Mouse (Mus musculus) gastrocnemius, postnatal 14 days (tissue): ENCODE data around the gene Lhfpl3. TPM values are rescaled to one million over a fixed set of nuclear protein-coding genes. Genes with fewer than 3 reads are reported as not detected.
"Not testable (repeated sequence)": the region's sequence is repeated elsewhere in the genome, so short reads cannot be mapped to it uniquely, and the experiment has no call there.

Experiments
- DNase-seq: peaks from one replicate; pipeline ENCODE4 v3.0.0; 2021; ENCODE audit warnings: mixed read lengths
- intact Hi-C: fragments of 180-260 bp; cut with DNase I; formaldehyde crosslinking; loops from one replicate; pipeline ENCODE4 v1.15.1; 2025; ENCODE audit warnings: low total_unique reads
- long read RNA-seq, 2 experiments: library from polyadenylated mRNA; stranded (forward); transcript quantifications; one replicate each; pipeline ENCODE4 v2.0.0; 2021
- total RNA-seq, 2 experiments: library from RNA; stranded (reverse); gene quantifications; 2 replicates each; pipeline ENCODE4 v1.2.3; 2021

The Lhfpl3 gene
- total RNA-seq = under 1 TPM in 1 of 2 experiments, not detected in 1; 0.09 TPM
- long read RNA-seq, experiment 1 = 0 reads
- long read RNA-seq, experiment 2, partial matches to known transcripts = 0 of 1 reads
- long read RNA-seq, experiment 2, other reads (novel, unspliced or antisense) = 1 of 1 reads

DNA sequence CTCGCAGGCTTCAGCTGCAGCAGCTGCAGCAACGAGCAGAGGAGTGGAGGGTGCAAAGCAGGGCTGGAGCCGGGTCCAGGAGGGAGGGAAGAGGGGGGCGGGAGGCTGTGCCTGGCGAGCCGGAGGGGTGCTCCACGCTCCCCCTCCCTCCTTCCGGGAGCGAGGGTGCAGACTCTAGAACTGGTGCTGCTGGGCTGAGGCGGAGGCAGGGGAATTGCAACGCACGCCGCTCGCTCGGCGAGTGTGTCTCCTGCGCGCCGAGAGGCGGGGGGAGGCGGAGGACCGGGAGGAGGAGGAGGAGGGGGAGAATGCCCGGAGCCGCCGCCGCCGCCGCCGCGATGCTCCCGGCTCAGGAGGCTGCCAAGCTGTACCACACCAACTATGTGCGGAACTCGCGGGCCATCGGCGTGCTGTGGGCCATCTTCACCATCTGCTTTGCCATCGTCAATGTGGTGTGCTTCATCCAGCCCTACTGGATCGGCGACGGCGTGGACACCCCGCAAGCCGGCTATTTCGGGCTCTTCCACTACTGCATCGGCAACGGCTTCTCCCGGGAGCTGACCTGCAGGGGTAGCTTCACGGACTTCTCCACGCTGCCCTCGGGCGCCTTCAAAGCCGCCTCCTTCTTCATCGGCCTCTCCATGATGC, at the start of gene Lhfpl3:
Lhfpl3 (plus strand) TSS at position 175 of the 648 bp plus-strand sequence.
- peak; percentile 10 for DNase-seq
- intact Hi-C loops = no loop called here

DNA sequence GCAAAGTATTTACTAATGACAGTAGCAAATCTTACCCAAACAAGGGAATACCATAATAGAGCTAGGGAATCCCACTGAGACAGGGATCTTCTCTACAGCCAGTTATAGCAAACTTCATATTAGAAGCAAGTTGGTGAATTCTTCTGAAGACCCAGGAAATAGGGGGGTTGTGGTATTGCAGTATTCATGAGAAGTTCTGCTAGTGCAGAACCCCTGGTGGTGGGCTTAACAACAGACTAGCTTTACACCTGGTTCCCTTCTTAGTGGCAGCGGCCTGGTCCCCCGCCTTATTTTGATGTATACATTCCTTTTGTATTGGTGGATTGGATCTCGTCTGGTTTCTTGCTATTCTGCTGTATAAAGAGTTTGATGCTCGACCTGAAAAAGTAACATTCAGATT, 39.6 kb upstream of the Lhfpl3 start:
- DNase-seq, intact Hi-C loops: not testable (repeated sequence)

DNA sequence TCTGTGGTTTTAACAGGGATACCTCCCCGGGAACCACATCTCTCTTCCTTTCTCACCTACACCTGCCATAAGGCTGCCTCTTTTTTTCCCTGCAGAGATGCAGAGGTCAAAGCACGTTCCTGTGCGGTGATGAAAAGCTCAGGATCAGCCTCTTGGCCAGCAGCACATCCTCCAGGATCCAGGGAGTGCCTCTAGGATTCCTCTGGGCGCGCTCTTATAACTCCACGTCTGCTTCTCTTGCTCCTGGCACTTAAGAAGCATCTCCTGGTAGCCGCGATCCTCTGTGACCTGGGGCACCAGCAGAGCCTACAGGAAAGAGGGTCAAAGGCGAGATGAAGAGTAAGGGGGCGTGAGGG, 352 bp upstream of the Lhfpl3 start:
- intact Hi-C loops = no loop called here
- DNase-seq = no peak

DNA sequence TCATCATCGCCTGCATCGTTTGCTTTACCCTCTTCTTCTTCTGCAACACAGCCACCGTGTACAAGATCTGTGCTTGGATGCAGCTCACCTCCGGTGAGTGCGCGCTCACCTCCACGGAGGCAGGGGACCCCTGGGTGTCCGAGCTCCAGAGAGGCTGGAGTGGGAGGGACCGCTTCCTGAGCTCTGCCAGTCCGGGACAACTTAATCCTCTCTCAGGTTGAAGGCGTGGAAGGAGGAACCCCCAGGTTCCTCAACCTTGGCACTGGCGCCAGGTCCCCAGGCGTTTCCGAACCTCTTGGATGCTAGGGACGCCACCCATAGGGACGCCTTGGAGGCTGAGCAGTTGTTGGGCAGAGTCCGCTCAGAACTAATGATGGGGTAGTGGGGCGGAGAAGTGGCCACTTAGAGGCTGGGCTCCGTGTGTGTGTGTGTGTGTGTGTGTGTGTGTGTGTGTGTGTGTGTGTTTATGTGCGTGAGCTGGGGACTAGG, 718 bp downstream of the Lhfpl3 start:
- no peak for DNase-seq
- intact Hi-C loops = no loop called here

DNA sequence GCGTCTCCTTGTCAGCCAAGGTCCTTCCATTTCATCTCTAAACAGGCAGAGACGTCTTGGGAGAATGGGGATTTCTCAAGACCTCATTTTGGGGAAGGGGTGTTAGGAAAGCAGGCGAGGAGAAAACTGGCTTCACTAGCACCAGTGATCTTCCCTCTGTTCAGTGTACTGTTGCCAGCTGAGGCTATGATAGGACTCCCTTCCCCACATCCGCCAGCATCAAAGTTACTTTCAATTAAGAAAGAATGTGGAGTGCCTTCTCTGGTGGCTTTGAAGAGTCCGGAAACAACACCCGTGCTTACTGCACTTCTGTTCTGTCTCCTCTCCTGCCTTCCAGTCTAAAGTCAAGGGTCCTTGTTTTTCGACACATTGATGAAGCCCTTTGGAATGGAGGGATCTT, 1.4 kb downstream of the Lhfpl3 start:
- DNase-seq = no peak
- intact Hi-C loops = no loop called here

DNA sequence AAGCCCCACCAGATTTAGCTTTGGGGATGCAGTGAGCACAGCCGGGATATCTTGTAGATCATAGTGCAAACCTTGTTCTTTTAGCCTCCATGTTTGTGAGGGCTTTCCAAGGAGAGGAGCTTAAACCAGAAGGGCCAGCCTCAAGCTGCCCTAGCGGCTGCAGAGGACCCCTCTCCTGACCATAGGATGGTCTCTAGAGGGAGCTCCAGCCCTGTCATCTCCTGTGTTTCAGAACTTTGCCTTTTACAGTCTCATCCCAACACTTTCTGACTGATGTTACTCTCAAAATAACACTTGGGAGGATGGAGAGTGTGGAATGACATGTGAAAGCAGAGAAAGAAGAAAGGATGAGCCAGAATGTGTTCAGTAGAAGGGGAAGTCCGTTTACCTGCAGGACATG, 11.4 kb downstream of the Lhfpl3 start:
- intact Hi-C loops = no loop called here
- no peak for DNase-seq

DNA sequence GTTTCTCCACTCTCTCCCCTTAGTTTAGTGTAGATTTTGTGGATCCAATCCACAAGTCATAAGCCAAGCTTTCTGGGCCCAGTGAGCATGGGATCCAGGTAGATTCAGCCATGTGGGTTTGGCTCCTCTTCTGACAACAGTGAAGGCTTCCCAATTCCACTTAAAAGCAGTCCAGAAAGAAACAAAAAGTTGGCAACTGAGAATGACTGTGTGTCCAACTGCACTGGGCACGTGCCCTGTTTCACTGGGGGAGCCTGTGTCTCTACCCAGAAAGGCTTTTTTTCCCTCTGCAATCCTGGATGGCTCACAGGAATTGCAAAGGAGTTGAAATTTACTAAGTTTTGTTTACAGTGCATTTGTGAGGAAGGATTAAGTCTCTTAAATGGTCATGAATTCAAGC, 24.9 kb downstream of the Lhfpl3 start:
- no peak for DNase-seq
- intact Hi-C loops = no loop called here

DNA sequence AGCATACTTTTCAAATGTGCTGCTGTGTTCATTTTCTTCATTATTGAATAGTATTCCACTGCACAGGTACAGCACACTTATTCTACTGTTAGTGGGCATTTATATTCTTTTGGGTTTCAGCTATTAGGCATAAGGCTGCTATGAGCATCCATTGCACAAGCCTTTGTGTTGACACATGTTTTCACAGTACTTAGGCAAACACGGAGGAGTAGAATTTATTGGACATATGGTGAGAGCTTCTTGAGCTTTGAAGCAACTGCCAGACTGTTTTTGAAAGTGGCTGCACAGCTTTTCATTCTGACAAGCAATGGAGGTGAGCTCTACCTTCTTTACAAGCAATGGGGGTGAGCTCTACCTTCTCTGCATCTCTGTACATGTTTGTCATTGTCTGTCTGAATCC, 49.5 kb downstream of the Lhfpl3 start:
- no peak for DNase-seq
- intact Hi-C loops = no loop called here

DNA sequence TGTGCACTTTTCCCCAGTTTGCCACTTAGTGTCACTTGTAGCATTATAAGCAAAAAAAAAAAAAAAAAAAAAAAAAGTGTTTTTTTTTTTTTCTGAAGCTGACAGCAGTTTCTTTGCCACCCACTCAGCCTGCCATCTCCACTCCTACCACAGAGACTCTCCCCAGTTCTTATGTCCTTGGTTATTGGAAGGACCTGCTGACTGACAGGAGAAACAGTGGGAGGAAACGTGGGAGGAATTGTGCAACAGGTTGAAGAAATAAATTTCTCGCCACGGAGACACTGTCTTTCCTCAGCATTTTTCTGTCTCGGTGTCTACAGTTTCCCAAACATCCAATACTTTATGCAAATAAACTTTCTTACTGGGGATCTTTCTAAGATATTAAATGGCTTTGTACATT, 67.6 kb downstream of the Lhfpl3 start:
- intact Hi-C loops = no loop called here

DNA sequence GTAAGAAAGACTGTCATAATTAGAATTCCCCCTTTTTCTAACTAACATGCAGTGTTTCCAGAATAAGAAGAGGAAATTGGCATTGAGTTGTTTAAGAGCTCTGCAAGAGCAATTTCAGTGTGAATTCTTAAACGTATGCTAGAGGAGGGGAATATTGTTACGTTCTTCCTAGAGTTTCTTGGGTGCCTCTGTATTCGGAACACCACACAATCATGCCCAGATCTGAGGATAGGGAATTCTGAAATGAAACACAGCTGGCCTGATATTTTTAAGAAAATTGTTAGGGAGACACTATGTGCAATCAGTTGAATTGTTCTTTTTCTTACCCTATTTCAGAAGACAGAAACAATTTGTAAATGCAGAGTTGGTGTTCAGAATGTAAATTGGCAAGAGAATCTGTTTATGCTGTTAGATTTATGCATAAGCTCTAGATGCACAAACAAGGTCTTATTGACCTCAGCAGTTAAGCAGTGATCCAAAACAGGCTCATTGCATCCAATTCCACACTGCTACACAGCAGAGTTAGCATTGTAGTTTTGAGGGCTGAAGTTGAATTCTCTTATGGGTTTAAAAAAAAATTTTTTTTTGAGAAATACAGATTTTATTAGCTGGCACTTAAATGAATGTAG, 84.1 kb downstream of the Lhfpl3 start:
- intact Hi-C loops = no loop called here
- DNase-seq = no peak

More for the DNA sequence above, 67.6 kb downstream of the Lhfpl3 start:
- no peak for DNase-seq

DNA sequence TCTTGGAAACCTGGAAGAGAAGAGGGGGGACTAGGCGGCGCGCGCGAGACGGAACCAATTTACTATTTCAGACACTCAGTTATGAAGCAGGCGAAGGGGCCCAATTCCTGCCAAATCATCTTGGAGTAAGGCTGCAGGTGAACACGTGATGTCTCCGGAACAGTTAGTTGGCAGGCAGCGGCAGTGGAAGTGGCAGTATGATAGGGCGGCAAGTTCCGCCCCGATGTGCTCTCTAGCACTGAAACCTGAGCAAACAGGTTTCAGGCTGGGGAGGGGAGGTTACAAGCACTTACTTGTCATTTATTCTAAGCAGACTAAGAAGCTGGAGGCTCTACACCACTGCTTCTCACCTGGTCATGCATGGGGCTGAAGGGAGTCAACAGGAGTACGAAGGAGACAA, 105.7 kb downstream of the Lhfpl3 start:
- no peak for DNase-seq
- intact Hi-C loops = no loop called here

DNA sequence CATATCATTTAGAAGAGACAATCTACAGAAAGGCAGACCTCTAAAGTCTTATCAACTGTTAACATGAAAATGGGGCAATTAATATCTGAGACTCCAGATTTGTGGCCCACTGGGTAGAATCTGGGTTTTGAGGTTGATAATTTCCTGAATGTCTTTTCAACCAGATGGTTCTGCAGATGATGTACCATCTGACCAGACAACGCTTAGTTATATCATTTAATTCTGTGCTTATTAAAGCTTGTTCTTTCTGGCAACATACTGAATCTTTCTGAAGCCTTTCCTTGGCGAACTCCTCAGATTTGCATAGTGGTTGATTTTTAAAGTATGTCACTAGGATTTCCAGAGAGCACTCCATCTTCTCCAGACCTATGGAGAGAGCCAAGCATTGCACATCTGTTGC, 107.6 kb downstream of the Lhfpl3 start:
- DNase-seq = no peak
- intact Hi-C loops = no loop called here

DNA sequence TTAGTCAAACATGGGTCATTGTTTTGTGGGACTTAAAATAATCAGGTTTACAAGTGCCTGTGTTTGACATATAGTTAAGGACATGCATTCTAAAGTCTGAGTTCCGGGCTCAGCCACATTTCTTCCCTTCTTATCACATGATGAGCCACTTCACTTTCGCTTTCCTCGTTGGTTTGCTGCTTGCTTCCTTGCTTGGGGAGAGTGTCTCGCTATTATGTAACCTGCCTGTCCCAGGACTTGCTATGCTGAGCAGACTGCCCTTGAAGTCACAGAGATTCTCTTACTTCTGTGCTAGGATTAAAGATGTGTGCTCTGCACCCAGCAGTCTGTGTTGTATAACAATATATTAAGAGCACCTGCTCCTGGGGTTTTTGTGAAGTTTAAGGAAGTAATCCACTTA, 110.6 kb downstream of the Lhfpl3 start:
- no peak for DNase-seq
- intact Hi-C loops = no loop called here

DNA sequence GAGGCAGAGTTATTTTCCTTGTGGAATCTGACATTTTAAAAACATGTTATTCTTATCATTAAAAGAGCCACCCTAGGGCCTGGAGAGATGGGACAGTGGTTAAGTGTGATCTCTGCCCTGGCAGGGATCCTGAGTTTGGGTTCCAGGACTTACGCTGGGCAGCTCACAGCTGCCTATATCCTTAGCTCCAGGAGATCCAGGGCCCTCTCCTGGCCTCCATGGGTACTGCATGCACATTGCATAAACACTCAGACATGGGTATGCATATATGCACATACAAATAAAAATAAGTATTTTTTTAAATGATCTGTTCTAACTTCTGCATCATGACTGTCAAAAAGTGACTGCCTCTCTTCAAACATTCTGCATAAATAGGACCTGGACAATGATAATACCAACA, 115.5 kb downstream of the Lhfpl3 start:
- intact Hi-C loops = no loop called here
- DNase-seq = no peak

DNA sequence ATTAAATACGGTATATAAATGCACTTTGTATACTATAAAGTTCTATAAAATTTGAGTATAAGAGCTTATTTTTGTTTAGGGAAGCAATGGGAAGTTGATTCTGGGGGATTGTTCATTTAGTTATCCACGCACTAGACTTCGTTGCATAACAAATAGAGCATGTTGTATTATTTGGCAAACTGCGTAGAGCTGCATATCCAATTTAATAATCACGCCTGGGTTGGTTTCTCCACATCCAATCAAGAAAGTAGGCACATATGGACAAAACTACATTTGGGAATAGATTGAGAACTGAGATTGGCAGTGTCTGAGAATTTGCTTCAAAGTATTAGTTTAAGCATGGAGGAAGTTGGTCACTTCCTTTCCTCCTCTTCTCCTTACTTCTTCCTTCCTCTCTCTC, 123.2 kb downstream of the Lhfpl3 start:
- intact Hi-C loops = no loop called here
- DNase-seq = no peak

DNA sequence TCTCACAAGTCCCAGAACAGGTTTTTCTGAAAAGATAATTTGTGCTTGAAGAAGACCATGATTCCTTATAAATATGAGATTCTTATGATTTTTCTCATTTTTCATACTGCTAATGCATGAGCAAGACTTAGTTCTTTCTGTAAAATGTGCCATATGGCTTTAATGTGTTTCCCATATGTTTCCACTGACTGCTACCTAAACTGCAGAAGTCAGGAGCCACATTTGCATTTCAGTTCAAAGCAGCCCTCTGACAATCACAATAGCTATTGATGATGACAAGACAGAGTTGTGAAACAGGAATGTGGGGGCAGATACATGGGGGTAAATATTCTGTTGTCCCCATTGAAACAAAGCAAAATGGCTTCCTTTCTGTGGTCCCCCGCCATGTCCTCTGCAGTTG, 126.6 kb downstream of the Lhfpl3 start:
- no peak for DNase-seq
- intact Hi-C loops = no loop called here

DNA sequence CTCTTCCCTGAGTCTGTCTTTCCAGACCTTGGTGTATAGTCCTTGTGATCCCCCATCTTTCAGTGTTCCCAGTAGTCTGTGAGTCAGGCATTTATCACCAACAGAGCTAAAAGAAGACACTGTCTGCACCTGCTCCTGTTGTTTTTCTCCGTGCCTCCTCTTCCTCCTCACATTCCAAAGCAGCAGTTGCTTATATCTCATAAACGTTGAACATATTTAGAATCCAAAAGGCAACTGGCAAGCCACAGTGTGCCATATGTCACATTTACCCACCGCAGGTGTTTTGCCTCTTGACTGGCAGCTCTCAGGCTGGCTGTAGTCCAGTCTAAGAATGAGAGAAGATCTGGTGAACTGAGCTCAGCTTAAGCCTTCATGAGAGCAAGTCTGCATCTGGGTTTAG, 142.5 kb downstream of the Lhfpl3 start:
- intact Hi-C loops = no loop called here
- no peak for DNase-seq

DNA sequence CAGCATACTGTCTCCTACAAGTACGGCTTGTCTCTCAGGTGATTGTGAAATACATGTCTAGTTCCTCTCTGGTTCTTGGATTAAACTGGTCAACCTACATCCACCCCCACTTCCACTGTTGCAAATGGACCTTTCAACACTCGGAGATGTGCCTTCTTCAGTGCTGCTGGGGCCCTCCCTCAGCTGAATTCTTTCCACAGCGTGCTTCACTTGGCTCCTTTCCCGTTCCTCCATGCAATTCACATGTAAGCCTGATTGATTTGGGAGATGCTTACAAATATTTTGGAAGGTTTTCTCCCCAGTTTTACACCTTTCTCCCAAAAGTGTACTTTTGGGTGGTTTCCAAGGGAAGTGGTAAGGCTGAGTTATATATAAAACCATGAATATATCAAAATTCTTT, 143.6 kb downstream of the Lhfpl3 start:
- DNase-seq = no peak
- intact Hi-C loops = no loop called here

DNA sequence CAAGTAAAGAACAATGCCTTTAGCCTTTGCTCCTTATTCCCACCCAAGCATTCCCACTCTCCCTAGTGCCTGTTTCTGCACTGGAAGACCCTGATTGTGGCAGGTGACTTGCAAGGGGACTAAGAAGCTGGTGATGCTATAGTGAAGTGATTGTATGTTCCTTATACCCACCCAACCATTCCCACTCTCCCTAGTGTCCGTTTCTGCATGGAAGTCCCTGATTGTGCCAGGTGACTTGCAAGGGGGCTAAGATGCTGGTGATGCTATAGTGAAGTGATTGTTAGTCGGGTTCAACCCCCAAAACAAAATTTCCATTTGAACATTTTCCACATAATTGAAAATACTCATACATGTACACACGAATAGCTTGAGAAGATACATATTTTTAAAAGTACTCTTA, 151.4 kb downstream of the Lhfpl3 start:
- DNase-seq = no peak
- intact Hi-C loops = no loop called here

DNA sequence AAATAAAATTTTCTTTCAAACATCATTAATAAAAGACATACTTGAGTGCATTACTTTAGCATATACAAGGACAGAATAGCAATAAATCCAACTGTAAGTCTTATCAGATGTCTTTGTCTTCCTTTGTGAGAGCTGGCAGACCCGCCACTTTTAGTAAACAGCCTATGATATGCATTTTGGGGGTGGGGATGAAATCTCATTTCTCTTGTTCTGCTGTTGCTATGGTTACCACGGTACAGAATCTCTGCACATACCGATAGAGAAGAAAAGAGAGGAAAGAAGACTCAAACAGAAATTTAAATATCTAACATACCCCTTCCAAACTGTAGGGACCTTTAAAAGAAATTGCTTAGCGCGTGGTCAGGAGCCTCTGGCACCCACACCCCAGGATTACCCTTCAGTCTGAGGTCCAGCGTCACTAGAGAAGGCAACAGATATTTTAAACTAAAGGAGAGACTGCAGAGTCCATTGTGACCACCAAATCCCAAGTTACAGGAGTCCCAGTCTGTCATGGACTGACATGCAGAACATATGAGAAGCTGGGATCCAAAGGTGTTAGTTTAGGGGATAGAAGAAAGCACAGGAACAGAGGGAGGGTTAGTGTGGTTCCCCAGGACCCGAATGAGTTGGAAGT, 151.9 kb downstream of the Lhfpl3 start:
- no peak for DNase-seq
- intact Hi-C loops = no loop called here

DNA sequence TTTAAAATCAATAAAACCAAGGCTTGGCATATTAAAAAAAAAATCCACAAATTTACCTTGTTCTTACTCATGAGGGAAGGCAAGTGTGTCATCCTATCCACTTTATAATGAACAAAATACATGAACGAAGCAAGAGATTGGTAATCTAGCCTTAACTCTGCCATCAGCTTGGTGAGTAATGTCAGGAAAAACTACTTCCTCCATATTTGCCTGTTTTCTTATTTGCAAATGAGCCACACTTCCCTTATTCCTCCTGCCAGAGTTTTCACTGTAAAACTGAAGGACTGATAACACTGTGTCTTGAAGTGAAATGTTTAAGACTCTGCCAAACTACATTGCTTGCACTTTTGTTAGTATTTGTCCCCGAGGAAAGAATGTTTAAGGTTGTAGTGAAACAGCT, 152.7 kb downstream of the Lhfpl3 start:
- intact Hi-C loops = no loop called here
- DNase-seq = no peak
